Mouse (Mus musculus) heart, adult 8-10 months (tissue): ENCODE measurements at regions not wholly inside any gene's neighbourhood (a gene's known extent, or its start where the extent isn't known, plus 50 kb on each side); places are given as distances from the start of the nearest gene placed in this dataset.

Experiments
- DNase-seq: peaks from one replicate; pipeline ENCODE4 v3.0.0; 2022; ENCODE audit warnings: low spot score

GRCm38 (mm10) chrX:42402335-42402605 lies 87.2 kb upstream of the Tex13c2 start:
- no peak for DNase-seq

- DNase-seq: peak; percentile 1
Observed at GRCm38 (mm10) chrX:42431851-42432635, 57.4 kb upstream of the Tex13c2 start.
